Mouse (Mus musculus) activated CD4-positive, CD25-positive, alpha-beta regulatory T cell (primary cell): ENCODE data around the gene 1700037H04Rik. TPM values are rescaled to one million over a fixed set of nuclear protein-coding genes. Genes with fewer than 3 reads are reported as not detected.

Source experiments
- polyA plus RNA-seq, 2 experiments: library from polyadenylated mRNA; unstranded; fragments of 100-300 nt; shearing (Covaris generic); gene quantifications; one replicate each; pipeline ENCODE4 v1.2.1; 2017

The 1700037H04Rik gene
- 10 to 100 TPM; 29.1 to 30.9 TPM for polyA plus RNA-seq

DNA sequence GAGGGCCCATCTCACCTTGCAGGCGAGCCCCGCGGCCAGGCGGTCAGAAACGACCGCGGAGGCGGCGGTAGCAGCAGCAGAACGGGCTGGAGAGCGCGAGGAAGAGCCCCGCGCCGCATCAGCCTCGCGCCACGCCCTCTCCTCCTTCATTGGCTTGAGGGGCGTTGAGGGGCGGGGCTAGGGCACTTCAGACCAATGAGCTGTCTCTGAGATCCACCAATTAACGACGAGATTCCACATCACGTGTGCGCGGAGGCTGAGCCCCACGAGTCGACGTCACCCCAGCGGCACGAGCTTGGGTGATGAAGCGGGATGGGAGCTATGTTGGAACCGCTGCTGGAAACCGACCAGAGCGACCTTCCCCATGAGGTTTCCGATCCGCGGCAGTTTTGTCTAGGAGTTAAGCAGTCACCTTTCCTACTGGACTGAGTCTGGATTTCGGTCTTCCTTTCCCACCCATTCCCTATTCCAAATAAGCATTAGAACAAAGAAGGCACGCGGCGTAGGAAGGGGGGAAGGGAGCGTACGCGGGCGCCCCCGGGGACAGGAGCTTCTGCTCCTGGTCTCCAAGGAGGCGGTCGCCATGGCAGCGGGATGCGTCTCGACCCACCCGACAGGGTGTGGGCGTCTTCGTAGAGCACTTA lies at the start of gene 1700037H04Rik:
1700037H04Rik (minus strand) TSS at position 144 of the 644 bp plus-strand sequence.

GRCm38 (mm10) chr2:131206778-131207177 lies 46.9 kb upstream of the 1700037H04Rik start, which contains the start of gene Ap5s1:
Ap5s1 (plus strand) TSS chr2:131207078.

DNA sequence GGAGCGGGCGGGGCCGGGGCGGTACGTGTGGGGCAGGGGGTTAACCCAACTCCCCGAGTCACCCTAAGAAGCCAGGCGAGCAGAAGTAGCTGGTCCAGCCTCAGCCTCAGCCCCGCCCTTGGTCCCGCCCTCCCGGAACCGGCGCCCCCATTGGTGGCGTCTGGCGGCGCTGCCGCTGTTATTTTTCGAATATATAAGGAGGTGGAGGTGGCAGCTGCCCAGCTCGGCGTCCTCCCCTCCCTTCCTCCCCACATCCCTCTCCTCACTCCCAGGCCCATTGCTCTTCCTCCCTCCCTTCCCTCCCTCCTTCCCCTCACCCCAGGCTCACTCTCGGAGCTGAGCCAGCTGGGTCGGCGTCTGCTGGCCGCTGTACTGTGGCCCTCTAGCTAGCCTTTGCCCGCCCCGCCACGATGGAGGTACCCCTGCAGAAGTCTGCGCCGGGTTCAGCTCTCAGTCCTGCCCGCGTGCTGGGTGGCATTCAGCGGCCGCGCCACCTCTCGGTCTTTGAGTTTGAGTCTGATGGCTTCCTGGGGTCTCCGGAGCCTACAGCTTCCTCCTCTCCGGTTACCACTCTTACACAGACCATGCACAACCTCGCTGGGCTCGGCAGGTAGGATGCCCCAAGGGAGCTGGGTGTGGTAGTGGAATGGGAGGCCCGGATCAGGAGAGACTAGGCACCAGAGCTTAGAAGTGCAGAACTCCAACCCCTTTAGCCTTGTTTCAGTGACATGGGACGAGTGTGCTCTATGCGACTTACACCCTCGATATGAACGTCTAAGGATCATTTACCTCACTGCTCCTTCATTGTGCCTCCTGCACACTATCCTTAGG lies 27.1 kb upstream of the 1700037H04Rik start, which contains the start of the genes Cdc25b and Spef1:
Cdc25b (plus strand) TSS at position 179 of the 831 bp plus-strand sequence.
Spef1 (minus strand) TSS at position 512 of the 831 bp plus-strand sequence.

GRCm38 (mm10) chr2:131179990-131180587 lies 20.2 kb upstream of the 1700037H04Rik start, which contains the start of gene Cenpb:
Cenpb (minus strand) TSS chr2:131180067.

DNA sequence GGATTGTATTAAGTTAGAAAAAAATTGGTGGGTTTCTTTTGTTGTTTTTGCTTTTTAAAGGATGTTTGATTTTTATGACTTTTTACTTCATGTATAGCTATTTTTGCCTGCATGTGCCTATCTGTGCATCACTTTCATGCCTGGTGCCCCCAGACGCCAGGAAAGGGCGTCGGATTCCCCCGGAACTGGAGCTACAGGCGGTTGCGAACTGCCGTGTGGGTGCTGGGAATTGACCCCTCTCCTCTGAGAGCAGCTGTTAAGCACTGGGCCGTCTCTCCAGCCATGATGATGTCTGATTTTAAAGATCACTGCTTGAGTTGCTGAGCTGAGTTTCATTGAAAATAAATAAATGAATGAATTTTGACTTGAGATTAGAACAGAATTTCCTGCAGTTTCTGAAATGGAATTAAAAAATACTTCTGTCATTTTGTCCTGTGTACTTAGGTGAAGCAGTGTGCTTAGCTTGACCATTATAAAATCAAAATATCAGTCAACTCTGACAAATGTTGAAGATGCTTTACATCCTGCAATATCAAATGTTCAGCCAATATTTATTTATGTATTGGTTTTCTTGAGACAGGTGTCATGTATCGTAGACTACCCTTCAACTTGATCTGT lies 26.8 kb downstream of the 1700037H04Rik start, which contains the start of gene Gm11037:
Gm11037 (plus strand) TSS at position 568 of the 618 bp plus-strand sequence.

GRCm38 (mm10) chr2:131127161-131127730 lies 32.6 kb downstream of the 1700037H04Rik start, which contains the start of gene Hspa12b:
Hspa12b (plus strand) TSS chr2:131127280.

Other genes starting within 250 kb of the 1700037H04Rik start
- under 1 TPM in 1 of 2 experiments, not detected in 1; 0.74 TPM for gene Gfra4, start 117.0 kb downstream of the 1700037H04Rik start, polyA plus RNA-seq
- 1 to 10 TPM in 1 of 2 experiments, under 1 TPM in 1; 0.24 to 1.2 TPM for gene Adam33, start 96.3 kb downstream of the 1700037H04Rik start, polyA plus RNA-seq
- gene Siglec1, start 73.3 kb downstream of the 1700037H04Rik start, polyA plus RNA-seq, result 1 to 10 TPM in 1 of 2 experiments, under 1 TPM in 1; 0.47 to 1.5 TPM
- gene Hspa12b, start 32.8 kb downstream of the 1700037H04Rik start, polyA plus RNA-seq, result not detected
- not detected for gene Gm11037, start 26.6 kb downstream of the 1700037H04Rik start, polyA plus RNA-seq
- 1 to 10 TPM; 4.0 to 7.9 TPM for gene Cenpb, start 20.0 kb upstream of the 1700037H04Rik start, polyA plus RNA-seq
- 100 to 1,000 TPM in 1 of 2 experiments, 10 to 100 TPM in 1; 71.8 to 191 TPM for gene Cdc25b, start 26.9 kb upstream of the 1700037H04Rik start, polyA plus RNA-seq
- under 1 TPM; 0.45 to 0.85 TPM for gene Spef1, start 27.2 kb upstream of the 1700037H04Rik start, polyA plus RNA-seq
- gene Ap5s1, start 47.0 kb upstream of the 1700037H04Rik start, polyA plus RNA-seq, result 10 to 100 TPM; 17.8 to 24.0 TPM
- 10 to 100 TPM; 16.4 to 25.0 TPM for gene Mavs, start 74.0 kb upstream of the 1700037H04Rik start, polyA plus RNA-seq
- gene Pank2, start 102.4 kb upstream of the 1700037H04Rik start, polyA plus RNA-seq, result 100 to 1,000 TPM; 105 to 110 TPM
- gene Rnf24, start 192.8 kb upstream of the 1700037H04Rik start, polyA plus RNA-seq, result under 1 TPM; 0.23 to 0.56 TPM